Comparison of ENCODE assay signal across 25 mouse cellular contexts in genomic region chr11:4147098-4147497, GRCm38 (mm10). TPM values are rescaled to one million over a fixed set of nuclear protein-coding genes. Genes with fewer than 3 reads are reported as not detected.
DNase-seq lines count a peak whose midpoint lies in the region; ATAC-seq and TF ChIP-seq lines count a peak whose summit lies in the region.
"Had no signal": no experiment of that assay in that cellular context is flagged by ENCODE, and none has a peak within 500 bp of the region (broad histone marks: within the 10 kb centered on the region; RNA-seq: fewer than 3 reads in every experiment).

No protein-coding gene starts in this region.

- no peak overlapping the region for H3K4me3 ChIP-seq in forebrain, embryonic 10.5 days
- no peak overlapping the region for H3K4me3 ChIP-seq in forebrain, embryonic 13.5 days
- no peak overlapping the region for H3K4me3 ChIP-seq in hindbrain, embryonic 13.5 days
- no peak overlapping the region for H3K4me3 ChIP-seq in hindbrain, embryonic 16.5 days (ENCODE audit: low read length)
- H3K4me3 ChIP-seq in myocyte: no peak overlapping the region
- H3K4me3 ChIP-seq: embryonic facial prominence, embryonic 10.5 days; embryonic facial prominence, embryonic 13.5 days; erythroblast, embryonic 14.5 days; heart, adult 2 months; hindbrain, embryonic 10.5 days had no signal

- H3K27me3 ChIP-seq in forebrain, embryonic 10.5 days (ENCODE audit: poor library complexity, severe bottlenecking): no peaks in the 10 kb centered on the region
- H3K27me3 ChIP-seq in forebrain, embryonic 13.5 days: no peaks in the 10 kb centered on the region
- no peaks in the 10 kb centered on the region for H3K27me3 ChIP-seq in hindbrain, embryonic 13.5 days
- H3K27me3 ChIP-seq in hindbrain, embryonic 16.5 days (replicated peaks; ENCODE audit: control insufficient read depth, insufficient read depth, low read length): no peaks in the 10 kb centered on the region
- H3K27me3 ChIP-seq in myocyte (ENCODE audit: control insufficient read depth, insufficient read depth, insufficient read length): no peaks in the 10 kb centered on the region
- H3K27me3 ChIP-seq: embryonic facial prominence, embryonic 13.5 days had no signal

- no peak overlapping the region for H3K9ac ChIP-seq in forebrain, embryonic 13.5 days
- 0 out of 2 replicates have a peak overlapping the region, but pooled peaks have one; percentile 5 for H3K9ac ChIP-seq in hindbrain, embryonic 13.5 days
- no peak overlapping the region for H3K9ac ChIP-seq in hindbrain, embryonic 16.5 days (ENCODE audit: low read depth, low read length)
- H3K9ac ChIP-seq: hindbrain, embryonic 14.5 days had no signal

- no peak for DNase-seq in forebrain, embryonic 10.5 days (ENCODE audit: extremely low spot score, low spot score)
- peak; percentile 37 for DNase-seq in gastrocnemius, postnatal 10 days
- DNase-seq in gastrocnemius, postnatal 25 days: no peak
- DNase-seq: adrenal gland, adult 8-10 months; adrenal gland, postnatal 25 days; cerebellum, adult 11-12 months; cerebellum, adult 8-10 months; cerebellum, postnatal 10 days; cerebellum, postnatal 36 days; embryo, embryonic 11 days; heart, adult 2 months had no signal

- no peak overlapping the region for H3K4me2 ChIP-seq in forebrain, embryonic 13.5 days
- H3K4me2 ChIP-seq in hindbrain, embryonic 13.5 days: no peak overlapping the region
- H3K4me2 ChIP-seq in hindbrain, embryonic 16.5 days (ENCODE audit: low read length): no peak overlapping the region
- H3K4me2 ChIP-seq in myocyte (ENCODE audit: low read depth): no peak overlapping the region
- H3K4me2 ChIP-seq: embryonic facial prominence, embryonic 13.5 days; heart, embryonic 11.5 days; hindbrain, embryonic 14.5 days had no signal

- no peak for TF ChIP-seq POLR2A in myocyte (IDR thresholded peaks at IDR 0.05; ENCODE audit: insufficient read length, low read depth)

- no peak for ATAC-seq in forebrain, embryonic 13.5 days
- ATAC-seq in hindbrain, embryonic 13.5 days (ENCODE audit: low FRiP score): no peak
- ATAC-seq in hindbrain, embryonic 16.5 days: no peak
- ATAC-seq: activated CD4-positive, CD25-positive, alpha-beta regulatory T cell, adult 4 months; forebrain, embryonic 16.5 days; intestine, postnatal 0 days had no signal

- peak overlapping the region; percentile 20; the same call in 1 of the 2 replicates for H3K27ac ChIP-seq in forebrain, embryonic 10.5 days
- no peak overlapping the region for H3K27ac ChIP-seq in forebrain, embryonic 13.5 days
- no peak overlapping the region for H3K27ac ChIP-seq in hindbrain, embryonic 13.5 days
- no peak overlapping the region for H3K27ac ChIP-seq in hindbrain, embryonic 16.5 days (ENCODE audit: low read depth, low read length)
- H3K27ac ChIP-seq: embryonic facial prominence, embryonic 10.5 days; embryonic facial prominence, embryonic 13.5 days; hindbrain, embryonic 10.5 days; hindbrain, embryonic 14.5 days had no signal

- H3K9me3 ChIP-seq in forebrain, embryonic 10.5 days: no peaks in the 10 kb centered on the region
- H3K9me3 ChIP-seq in forebrain, embryonic 13.5 days (replicated peaks): no peaks in the 10 kb centered on the region
- no peaks in the 10 kb centered on the region for H3K9me3 ChIP-seq in hindbrain, embryonic 13.5 days
- no peaks in the 10 kb centered on the region for H3K9me3 ChIP-seq in hindbrain, embryonic 16.5 days (ENCODE audit: control insufficient read depth, low read length)
- H3K9me3 ChIP-seq: embryonic facial prominence, embryonic 10.5 days; embryonic facial prominence, embryonic 13.5 days; hindbrain, embryonic 10.5 days had no signal

- peaks cover 43% of the 10 kb centered on the region for H3K36me3 ChIP-seq in forebrain, embryonic 10.5 days (replicated peaks)
- H3K36me3 ChIP-seq in forebrain, embryonic 13.5 days (ENCODE audit: poor library complexity, severe bottlenecking): peaks cover 34% of the 10 kb centered on the region
- H3K36me3 ChIP-seq in hindbrain, embryonic 13.5 days: peaks cover 30% of the 10 kb centered on the region
- H3K36me3 ChIP-seq in hindbrain, embryonic 16.5 days (ENCODE audit: control insufficient read depth, insufficient read depth, low read length): peaks cover 22% of the 10 kb centered on the region
- H3K36me3 ChIP-seq in myocyte (ENCODE audit: control insufficient read depth, insufficient read depth): peaks cover 5% of the 10 kb centered on the region

- H3ac ChIP-seq in myocyte (ENCODE audit: control insufficient read depth, insufficient read length): no peak overlapping the region

- peaks cover 3% of the 10 kb centered on the region; the same call in 1 of the 2 replicates for H3K4me1 ChIP-seq in forebrain, embryonic 10.5 days
- H3K4me1 ChIP-seq in forebrain, embryonic 13.5 days: no peaks in the 10 kb centered on the region
- H3K4me1 ChIP-seq in hindbrain, embryonic 13.5 days (replicated peaks): no peaks in the 10 kb centered on the region
- H3K4me1 ChIP-seq in hindbrain, embryonic 16.5 days (ENCODE audit: control insufficient read depth, insufficient read depth, low read depth, low read length): no peaks in the 10 kb centered on the region
- H3K4me1 ChIP-seq: embryonic facial prominence, embryonic 10.5 days; embryonic facial prominence, embryonic 13.5 days; hindbrain, embryonic 10.5 days had no signal

- no peaks in the 10 kb centered on the region for H3K79me2 ChIP-seq in myocyte (ENCODE audit: control insufficient read depth, insufficient read depth)

- 85% methylated on average over 10 of the region's 10 CpGs for WGBS in forebrain, embryonic 10.5 days
- 80% methylated on average over 10 of the region's 10 CpGs for WGBS in forebrain, embryonic 13.5 days
- WGBS in hindbrain, embryonic 13.5 days: 79% methylated on average over 10 of the region's 10 CpGs
- 90% methylated on average over 10 of the region's 10 CpGs for WGBS in hindbrain, embryonic 16.5 days

TF ChIP-seq in myocyte, 11 proteins besides CTCF, POLR2A, EP300 and RAD21 (continues in another document):
- TF ChIP-seq MYOD1 (IDR thresholded peaks at IDR 0.05; ENCODE audit: control insufficient read depth in 1 of 3, insufficient read length in 2 of 3, low read depth in 2 of 3): peak in 2 of 3 experiments; percentile 56 to 69
- no peak for TF ChIP-seq TCF12 (IDR thresholded peaks at IDR 0.05; ENCODE audit: insufficient read depth, poor library complexity, severe bottlenecking)
- TF ChIP-seq E2F4 (IDR thresholded peaks at IDR 0.05; ENCODE audit: insufficient read depth): no peak
- no peak for TF ChIP-seq SRF (IDR thresholded peaks at IDR 0.05; ENCODE audit: control insufficient read depth, insufficient read length, low read depth)
- TF ChIP-seq POLR2AphosphoS2 (IDR thresholded peaks at IDR 0.05; ENCODE audit: insufficient read length, low read depth): no peak
- no peak for TF ChIP-seq USF1 (IDR thresholded peaks at IDR 0.05; ENCODE audit: low read depth)
- TF ChIP-seq MYOG (IDR thresholded peaks at IDR 0.05; ENCODE audit: control insufficient read depth in 1 of 3, insufficient read depth in 1 of 3, insufficient read length in 2 of 3, low read depth in 2 of 3): peak in 2 of 3 experiments; percentile 69 to 74

RNA-seq across cellular contexts. Expression of gene Rnf215, which starts 12.1 kb away (rescaled TPM):
- polyA plus RNA-seq in forebrain, embryonic 10.5 days (2016; fragmentation: Nextera tagmentation; extraction: Ambion mirVana): 19.1 and 19.7 TPM in 2 replicates
- 37.5 and 41.0 TPM in 2 replicates for polyA plus RNA-seq in forebrain, embryonic 13.5 days (2015; fragmentation: Nextera tagmentation; extraction: Ambion mirVana)
- total RNA-seq in gastrocnemius, postnatal 10 days (2021): 10 to 100 TPM in 1 of 2 experiments, 1 to 10 TPM in 1; 7.8 to 13.3 TPM
- total RNA-seq in gastrocnemius, postnatal 25 days (2021): 1 to 10 TPM; 4.9 to 5.0 TPM
- polyA plus RNA-seq in hindbrain, embryonic 13.5 days (2015; fragmentation: Nextera tagmentation; extraction: Ambion mirVana): 42.9 and 44.0 TPM in 2 replicates
- 50.0 and 52.4 TPM in 2 replicates for polyA plus RNA-seq in hindbrain, embryonic 16.5 days (2015; fragmentation: Nextera tagmentation; extraction: Ambion mirVana)
- polyA plus RNA-seq in myocyte (2012; fragmentation: generic; extraction: Trizol): 18.1 TPM

RNA-seq across cellular contexts. Expression of gene Ccdc157, which starts 13.0 kb away (rescaled TPM):
- polyA plus RNA-seq in forebrain, embryonic 10.5 days (2016; fragmentation: Nextera tagmentation; extraction: Ambion mirVana): 6.5 and 7.8 TPM in 2 replicates
- polyA plus RNA-seq in forebrain, embryonic 13.5 days (2015; fragmentation: Nextera tagmentation; extraction: Ambion mirVana): 5.3 and 7.2 TPM in 2 replicates
- total RNA-seq in gastrocnemius, postnatal 10 days (2021): 1 to 10 TPM; 5.9 to 8.8 TPM
- 1 to 10 TPM; 3.1 to 3.2 TPM for total RNA-seq in gastrocnemius, postnatal 25 days (2021)
- polyA plus RNA-seq in hindbrain, embryonic 13.5 days (2015; fragmentation: Nextera tagmentation; extraction: Ambion mirVana): 7.2 and 8.1 TPM in 2 replicates
- polyA plus RNA-seq in hindbrain, embryonic 16.5 days (2015; fragmentation: Nextera tagmentation; extraction: Ambion mirVana): 9.1 and 10.9 TPM in 2 replicates
- 5.6 TPM for polyA plus RNA-seq in myocyte (2012; fragmentation: generic; extraction: Trizol)

RNA-seq across cellular contexts. Expression of gene Sf3a1, which starts 13.1 kb away (rescaled TPM):
- polyA plus RNA-seq in forebrain, embryonic 10.5 days (2016; fragmentation: Nextera tagmentation; extraction: Ambion mirVana): 103 and 104 TPM in 2 replicates
- 61.2 and 66.8 TPM in 2 replicates for polyA plus RNA-seq in forebrain, embryonic 13.5 days (2015; fragmentation: Nextera tagmentation; extraction: Ambion mirVana)
- total RNA-seq in gastrocnemius, postnatal 10 days (2021): 10 to 100 TPM; 28.1 to 32.6 TPM
- total RNA-seq in gastrocnemius, postnatal 25 days (2021): 10 to 100 TPM; 14.8 to 19.8 TPM
- 54.3 and 55.1 TPM in 2 replicates for polyA plus RNA-seq in hindbrain, embryonic 13.5 days (2015; fragmentation: Nextera tagmentation; extraction: Ambion mirVana)
- 38.7 and 52.4 TPM in 2 replicates for polyA plus RNA-seq in hindbrain, embryonic 16.5 days (2015; fragmentation: Nextera tagmentation; extraction: Ambion mirVana)
- polyA plus RNA-seq in myocyte (2012; fragmentation: generic; extraction: Trizol): 47.0 TPM

RNA-seq across cellular contexts. Expression of gene Sec14l2, which starts 23.9 kb away (rescaled TPM):
- 3.0 and 3.5 TPM in 2 replicates for polyA plus RNA-seq in forebrain, embryonic 10.5 days (2016; fragmentation: Nextera tagmentation; extraction: Ambion mirVana)
- polyA plus RNA-seq in forebrain, embryonic 13.5 days (2015; fragmentation: Nextera tagmentation; extraction: Ambion mirVana): 1.5 and 2.3 TPM in 2 replicates
- 1 to 10 TPM; 1.4 to 2.3 TPM for total RNA-seq in gastrocnemius, postnatal 10 days (2021)
- total RNA-seq in gastrocnemius, postnatal 25 days (2021): under 1 TPM; 0.49 to 0.83 TPM
- polyA plus RNA-seq in hindbrain, embryonic 13.5 days (2015; fragmentation: Nextera tagmentation; extraction: Ambion mirVana): 2.3 and 3.4 TPM in 2 replicates
- polyA plus RNA-seq in hindbrain, embryonic 16.5 days (2015; fragmentation: Nextera tagmentation; extraction: Ambion mirVana): 6.6 and 7.0 TPM in 2 replicates
- polyA plus RNA-seq in myocyte (2012; fragmentation: generic; extraction: Trizol): 10.9 TPM
- total RNA-seq: granulocyte monocyte progenitor cell, adult 5-6 weeks had no signal

RNA-seq across cellular contexts. Expression of gene Tbc1d10a, which starts 39.5 kb away (rescaled TPM):
- polyA plus RNA-seq in forebrain, embryonic 10.5 days (2016; fragmentation: Nextera tagmentation; extraction: Ambion mirVana): 24.4 and 25.4 TPM in 2 replicates
- 23.4 and 23.7 TPM in 2 replicates for polyA plus RNA-seq in forebrain, embryonic 13.5 days (2015; fragmentation: Nextera tagmentation; extraction: Ambion mirVana)
- total RNA-seq in gastrocnemius, postnatal 10 days (2021): 1 to 10 TPM; 6.1 to 8.2 TPM
- total RNA-seq in gastrocnemius, postnatal 25 days (2021): 1 to 10 TPM; 3.8 to 4.3 TPM
- polyA plus RNA-seq in hindbrain, embryonic 13.5 days (2015; fragmentation: Nextera tagmentation; extraction: Ambion mirVana): 26.1 and 28.0 TPM in 2 replicates
- 37.6 and 41.0 TPM in 2 replicates for polyA plus RNA-seq in hindbrain, embryonic 16.5 days (2015; fragmentation: Nextera tagmentation; extraction: Ambion mirVana)
- 18.8 TPM for polyA plus RNA-seq in myocyte (2012; fragmentation: generic; extraction: Trizol)
